Mouse (Mus musculus) MEL (cell line): Measurements from ENCODE around the gene Rab10. TPM values are rescaled to one million over a fixed set of nuclear protein-coding genes. Genes with fewer than 3 reads are reported as not detected.

Source experiments
- DNase-seq: peaks from one replicate; pipeline ENCODE4 v3.0.0; 2011; ENCODE audit warnings: low read depth, low spot score
- H3K27ac ChIP-seq: 2 replicates; pipeline ENCODE4 v1.5.1; 2012; ENCODE audit warnings: low read depth, mild to moderate bottlenecking, control low read depth, low read length, moderate library complexity; ENCODE audit not compliant: control insufficient read depth
- H3K27me3 ChIP-seq, 2 experiments: fragments of 150-350 bp in 1 of 2; sonication (generic) in 1 of 2; 2 replicates each; pipeline ENCODE4 v1.6.1; 2012; ENCODE audit warnings: low read length in 2 of 2, mild to moderate bottlenecking in 2 of 2, improper control_type of control experiment in 1 of 2, moderate library complexity in 1 of 2; ENCODE audit not compliant: insufficient read depth in 2 of 2, control insufficient read depth in 1 of 2
- H3K36me3 ChIP-seq, 2 experiments: 2 replicates each; pipeline ENCODE4 v1.6.1; 2012 to 2014; ENCODE audit warnings: low read length in 2 of 2, improper control_type of control experiment in 1 of 2, inconsistent platforms in 1 of 2, mild to moderate bottlenecking in 1 of 2; ENCODE audit not compliant: insufficient read depth in 2 of 2, control insufficient read depth in 1 of 2
- H3K4me1 ChIP-seq, 2 experiments: fragments of 150-350 bp in 1 of 2; sonication (generic) in 1 of 2; 2 replicates each; pipeline ENCODE4 v1.6.1; 2012; ENCODE audit warnings: low read length in 2 of 2, improper control_type of control experiment in 1 of 2, mild to moderate bottlenecking in 1 of 2; ENCODE audit not compliant: insufficient read depth in 2 of 2, control insufficient read depth in 1 of 2
- H3K4me3 ChIP-seq, 2 experiments: fragments of 150-350 bp in 1 of 2; sonication (generic) in 1 of 2; 2 replicates each; pipeline ENCODE4 v1.5.1; 2012; ENCODE audit warnings: low read depth in 2 of 2, low read length in 2 of 2, mild to moderate bottlenecking in 2 of 2, moderate library complexity in 2 of 2, control low read depth in 1 of 2, improper control_type of control experiment in 1 of 2; ENCODE audit not compliant: control insufficient read depth in 1 of 2, insufficient read depth in 1 of 2
- H3K79me2 ChIP-seq: 2 replicates; pipeline ENCODE4 v1.6.1; 2012; ENCODE audit warnings: mild to moderate bottlenecking, low read length, moderate library complexity; ENCODE audit not compliant: control insufficient read depth, poor library complexity, insufficient read depth
- H3K9ac ChIP-seq: 2 replicates; pipeline ENCODE4 v1.6.1; 2012; ENCODE audit warnings: low read depth, mild to moderate bottlenecking, control low read depth, low read length, moderate library complexity; ENCODE audit not compliant: control insufficient read depth, poor library complexity, severe bottlenecking
- H3K9me3 ChIP-seq: fragments of 150-350 bp; sonication (generic); replicated peaks from 2 replicates; pipeline ENCODE4 v1.6.1; 2012; ENCODE audit warnings: mild to moderate bottlenecking, low read length, improper control_type of control experiment, moderate library complexity; ENCODE audit not compliant: insufficient read depth
- GATA1 ChIP-seq: IDR thresholded peaks from 2 replicates; pipeline ENCODE4 v1.6.1; 2011; ENCODE audit warnings: low read depth, low read length, improper control_type of control experiment
- MAX ChIP-seq: IDR thresholded peaks from 2 replicates; pipeline ENCODE4 v1.6.1; 2011; ENCODE audit warnings: low read length, improper control_type of control experiment
- POLR2AphosphoS2 ChIP-seq: IDR thresholded peaks from 2 replicates; pipeline ENCODE4 v1.6.1; 2011; ENCODE audit warnings: low read length, improper control_type of control experiment
- POLR2AphosphoS5 ChIP-seq: IDR thresholded peaks from 2 replicates; pipeline ENCODE4 v1.6.1; 2012; ENCODE audit warnings: low read depth, borderline replicate concordance, mild to moderate bottlenecking, inconsistent platforms, low read length, moderate library complexity, mixed read lengths
- RAD21 ChIP-seq: IDR thresholded peaks from 2 replicates; pipeline ENCODE4 v1.6.1; 2011; ENCODE audit warnings: mild to moderate bottlenecking, low read depth, low read length, improper control_type of control experiment
- TCF12 ChIP-seq: IDR thresholded peaks from 2 replicates; pipeline ENCODE4 v1.6.1; 2014; ENCODE audit warnings: low read depth, mild to moderate bottlenecking, inconsistent platforms, low read length, improper control_type of control experiment, moderate library complexity
- USF1 ChIP-seq: IDR thresholded peaks from 2 replicates; pipeline ENCODE4 v1.6.1; 2014; ENCODE audit warnings: low read depth, mild to moderate bottlenecking, inconsistent platforms, low read length, improper control_type of control experiment, moderate library complexity
- polyA plus RNA-seq, 2 experiments: library from polyadenylated mRNA; stranded (reverse) in 1 of 2; unstranded in 1 of 2; fragments of >175 nt in 1 of 2; fragments of >200 nt in 1 of 2; gene quantifications; 2 replicates each; pipeline versions ENCODE4 v1.2.1 to v1.2.4; 2012; ENCODE audit warnings: low replicate concordance in 2 of 2, low read depth in 1 of 2; ENCODE audit not compliant: insufficient read length in 2 of 2, insufficient read depth in 1 of 2, missing spikeins in 1 of 2
- total RNA-seq: library from RNA; depleted of rRNA; stranded (reverse); fragments of 300-350 nt; gene quantifications from 2 replicates; pipeline ENCODE4 v1.2.3, GENCODE M21; 2012

The Rab10 gene
- total and polyA plus RNA-seq, 3 experiments: 41.3 to 71.8 (median 67.7) TPM

DNA sequence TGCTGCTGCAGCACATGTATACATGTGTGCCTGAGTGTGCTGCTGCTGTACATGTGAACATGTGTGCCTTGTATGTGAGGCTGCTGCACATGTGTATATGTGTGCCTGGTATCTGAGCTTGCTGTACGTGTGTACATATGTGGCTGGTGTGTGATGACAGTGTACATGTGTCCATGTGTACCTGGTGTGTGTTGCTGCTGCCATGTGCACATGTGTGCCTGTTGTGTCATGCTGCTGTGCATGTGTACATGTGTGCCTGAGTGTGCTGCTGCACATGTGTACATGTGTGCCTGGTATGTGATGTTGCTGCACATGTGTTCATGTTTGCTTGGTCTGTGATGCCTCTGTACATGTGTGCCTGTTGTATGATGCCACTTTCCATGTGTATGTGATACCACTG, 70.2 kb downstream of the Rab10 start:
- 0 out of 4 replicates have a peak, but pooled peaks cover 0 to 2% of the 10 kb centered on the region in 2 experiments for H3K36me3 ChIP-seq
- no peak overlapping the region for H3K9ac ChIP-seq
- H3K27ac ChIP-seq: no peak overlapping the region
- H3K4me1 ChIP-seq: peaks cover 0 to 3% of the 10 kb centered on the region in 2 experiments; a peak in 1 of 4 replicates
- no peaks in the 10 kb centered on the region for H3K27me3 ChIP-seq
- no peaks in the 10 kb centered on the region for H3K9me3 ChIP-seq
- H3K79me2 ChIP-seq: peaks cover 4% of the 10 kb centered on the region
- H3K4me3 ChIP-seq: no peak overlapping the region
- peak; percentile 11; the same call in 1 of the 2 replicates for TF ChIP-seq POLR2AphosphoS5
- TF ChIP-seq MAX: no peak
- TF ChIP-seq RAD21: no peak
- DNase-seq: no peak

DNA sequence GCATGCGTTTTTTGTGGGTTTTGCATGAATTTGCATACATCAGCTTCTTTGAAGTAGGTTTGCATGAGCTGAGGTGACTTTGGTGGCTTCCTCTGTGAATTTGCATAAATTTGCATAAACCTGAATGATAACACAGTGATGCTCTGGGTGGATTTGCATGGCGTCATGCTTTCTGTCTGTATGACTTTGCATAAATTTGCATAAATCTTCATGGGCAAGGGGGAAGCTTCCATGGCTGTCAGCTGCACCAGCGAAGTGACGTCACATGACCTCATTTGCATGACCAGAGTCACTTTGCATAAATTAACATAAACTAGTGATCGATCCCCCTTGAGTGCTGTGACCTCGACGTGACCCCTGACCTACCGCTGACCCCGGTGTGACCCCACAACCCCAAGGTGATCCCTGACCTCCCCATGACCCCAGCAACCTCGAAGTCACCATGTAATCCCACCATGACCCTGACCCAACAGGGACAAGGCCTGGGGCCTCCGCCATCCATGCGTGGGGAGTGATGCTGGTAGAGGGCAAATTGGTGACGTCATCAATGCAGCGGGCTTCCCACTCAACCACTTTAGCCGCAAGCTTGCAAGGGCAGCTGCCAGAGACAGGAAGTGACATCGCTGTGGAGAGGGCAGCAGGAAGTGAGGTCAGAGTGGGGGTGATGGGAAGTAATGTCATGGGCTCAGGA, 71.3 kb downstream of the Rab10 start:
- no peaks in the 10 kb centered on the region for H3K9me3 ChIP-seq
- no peaks in the 10 kb centered on the region for H3K27me3 ChIP-seq
- peak; percentile 29 for DNase-seq
- H3K4me3 ChIP-seq: no peak overlapping the region
- peaks cover 4% of the 10 kb centered on the region for H3K79me2 ChIP-seq
- H3K36me3 ChIP-seq: 0 out of 4 replicates have a peak, but pooled peaks cover 0 to 2% of the 10 kb centered on the region in 2 experiments
- no peak overlapping the region for H3K9ac ChIP-seq
- H3K27ac ChIP-seq: no peak overlapping the region
- peaks cover 0 to 3% of the 10 kb centered on the region in 2 experiments; a peak in 1 of 4 replicates for H3K4me1 ChIP-seq
- TF ChIP-seq GATA1 (0 out of 2 replicates have a peak, but pooled peaks have one; percentile 22), TCF12 (no peak), USF1 (peak; percentile 41; the same call in 1 of the 2 replicates)

DNA sequence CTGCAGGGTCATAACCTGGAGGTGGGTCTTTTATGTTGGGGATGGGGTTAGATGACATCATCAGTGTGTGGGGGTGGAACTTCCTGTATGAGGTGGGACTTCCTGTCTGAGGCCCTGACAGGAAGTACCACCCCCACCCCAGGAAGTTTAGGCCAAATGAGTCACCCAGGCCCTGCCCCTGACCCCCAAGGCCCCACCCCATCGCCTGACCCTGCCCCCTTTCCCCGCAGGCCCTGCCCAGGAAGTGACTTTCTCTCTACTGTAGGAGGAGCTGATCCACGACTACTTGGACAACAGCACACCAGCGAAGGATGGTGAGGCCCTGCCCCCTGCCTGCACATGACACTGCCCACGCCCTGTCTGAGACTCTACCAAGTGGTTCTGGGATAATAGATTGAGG, 72.0 kb downstream of the Rab10 start:
- Histone ChIP-seq H3K79me2 (peaks cover 4% of the 10 kb centered on the region), H3K27me3 (no peaks in the 10 kb centered on the region), H3K9ac (no peak overlapping the region), H3K4me3 (no peak overlapping the region), H3K9me3 (no peaks in the 10 kb centered on the region), H3K4me1 (peaks cover 0 to 3% of the 10 kb centered on the region in 2 experiments; a peak in 1 of 4 replicates), H3K36me3 (0 out of 4 replicates have a peak, but pooled peaks cover 0 to 2% of the 10 kb centered on the region in 2 experiments), H3K27ac (no peak overlapping the region)
- no peak for TF ChIP-seq POLR2AphosphoS2
- TF ChIP-seq TCF12: no peak
- DNase-seq: no peak
